Mouse (Mus musculus): ENCODE results near the gene Wnt3a. TPM values are rescaled to one million over a fixed set of nuclear protein-coding genes. Genes with fewer than 3 reads are reported as not detected.

Wnt3a gene
- polyA plus RNA-seq, 1 experiment: not detected

DNA sequence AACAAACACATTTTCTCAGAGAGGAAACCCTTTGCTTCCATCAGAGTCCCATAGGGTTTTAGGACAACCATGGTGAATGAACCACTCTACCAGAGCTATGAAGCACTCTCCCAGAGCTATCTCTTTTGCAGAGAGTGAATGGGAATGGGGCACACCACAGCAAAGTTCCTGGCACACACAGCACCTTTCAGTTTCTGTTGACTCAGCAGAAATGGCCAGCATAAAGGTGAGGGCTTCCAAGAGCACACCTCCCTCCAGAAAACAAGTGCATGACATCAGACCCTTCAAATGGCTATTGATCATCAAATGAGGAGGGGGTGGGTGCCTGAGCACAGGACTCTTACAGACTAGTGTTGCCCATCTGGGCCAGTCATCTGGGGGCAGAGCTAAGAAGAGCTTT lies 28.2 kb downstream of the Wnt3a start:
- Histone ChIP-seq H3K36me3 (ENCODE audit: control insufficient read depth, insufficient read depth, low read length) (no peaks in the 10 kb centered on the region), H3K4me3 (ENCODE audit: low read depth, low read length) (no peak overlapping the region), H3K4me1 (ENCODE audit: control insufficient read depth, insufficient read depth, insufficient read length, low read length) (peaks cover 16% of the 10 kb centered on the region), H3K27me3 (ENCODE audit: control insufficient read depth, insufficient read depth, low read length) (peaks cover 16% of the 10 kb centered on the region), H3K27ac (ENCODE audit: insufficient read depth, low read depth, low read length) (no peak overlapping the region)
- TF ChIP-seq POLR2A (IDR thresholded peaks at IDR 0.05; ENCODE audit: low read depth, low read length) (no peak), CTCF (IDR thresholded peaks at IDR 0.05; ENCODE audit: extremely low read depth, insufficient read length, insufficient replicate concordance, low read depth, low read length) (no peak)

DNA sequence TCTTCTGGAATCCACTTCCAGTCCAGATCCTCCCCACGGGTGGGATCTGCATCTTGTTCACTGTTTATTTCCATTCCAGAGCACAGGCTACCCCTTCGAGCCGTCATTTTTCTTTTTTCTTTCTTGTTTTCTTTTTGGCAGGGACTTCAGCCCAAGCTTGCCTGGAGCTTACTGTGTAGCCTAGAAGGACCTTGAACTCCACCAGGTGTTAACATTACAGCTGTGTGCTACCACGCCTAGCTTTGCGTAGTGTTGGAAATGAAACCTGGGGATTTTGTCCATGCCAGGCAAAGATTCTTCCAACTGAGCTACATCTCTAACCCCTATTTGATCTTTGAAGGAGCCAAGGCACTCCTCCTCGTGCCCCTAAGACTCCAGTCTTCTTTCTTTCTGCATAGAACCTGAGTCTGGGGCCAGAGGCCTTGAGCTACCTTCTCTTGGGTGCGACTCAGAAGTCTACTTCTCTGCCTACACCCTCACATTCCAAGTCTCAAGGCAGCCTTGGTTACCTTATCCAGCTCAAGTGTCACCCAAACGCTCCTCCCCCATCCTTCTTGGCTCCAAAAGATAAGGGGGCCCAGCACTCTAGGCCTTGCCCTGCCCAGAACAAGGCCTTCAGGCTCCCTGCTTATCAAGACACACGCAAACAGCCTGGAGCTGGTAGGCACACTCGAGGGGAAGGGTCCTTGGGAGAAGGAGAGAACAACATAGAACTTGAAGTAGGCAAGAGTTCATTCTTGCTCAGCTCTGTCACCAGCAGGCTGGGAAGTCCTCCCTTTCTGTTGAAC lies 29.7 kb downstream of the Wnt3a start:
- TF ChIP-seq POLR2A (IDR thresholded peaks at IDR 0.05; ENCODE audit: low read depth, low read length) (no peak), CTCF (IDR thresholded peaks at IDR 0.05; ENCODE audit: extremely low read depth, insufficient read length, insufficient replicate concordance, low read depth, low read length) (no peak)
- 29% methylated on average over 10 of the region's 10 CpGs for WGBS
- peaks cover 16% of the 10 kb centered on the region for H3K4me1 ChIP-seq (ENCODE audit: control insufficient read depth, insufficient read depth, insufficient read length, low read length)
- H3K36me3 ChIP-seq (ENCODE audit: control insufficient read depth, insufficient read depth, low read length): no peaks in the 10 kb centered on the region
- H3K27me3 ChIP-seq (ENCODE audit: control insufficient read depth, insufficient read depth, low read length): peaks cover 16% of the 10 kb centered on the region
- H3K4me3 ChIP-seq (ENCODE audit: low read depth, low read length): no peak overlapping the region
- no peak overlapping the region for H3K27ac ChIP-seq (ENCODE audit: insufficient read depth, low read depth, low read length)

DNA sequence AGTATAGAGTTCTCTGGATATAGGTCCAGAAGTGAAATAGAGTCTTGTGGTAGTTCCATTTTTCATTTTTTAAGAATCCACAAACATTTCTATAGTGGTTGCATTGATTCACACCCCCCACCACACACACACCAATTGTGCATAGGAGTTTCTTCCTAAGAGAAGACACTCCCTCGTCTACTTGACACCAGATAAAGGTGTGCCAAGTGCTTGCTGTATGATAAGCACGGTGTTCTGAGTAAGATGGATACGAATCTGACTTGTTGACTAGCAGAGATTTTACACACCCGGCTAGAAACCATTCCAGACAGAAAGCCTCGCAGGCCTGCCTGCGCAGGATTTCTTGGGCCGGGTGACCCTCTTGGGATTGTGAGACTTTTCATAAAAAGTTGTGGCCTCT lies 30.9 kb downstream of the Wnt3a start:
- 62% methylated on average over 7 of the region's 7 CpGs for WGBS
- Histone ChIP-seq H3K27ac (ENCODE audit: insufficient read depth, low read depth, low read length) (no peak overlapping the region), H3K27me3 (ENCODE audit: control insufficient read depth, insufficient read depth, low read length) (peaks cover 12% of the 10 kb centered on the region), H3K36me3 (ENCODE audit: control insufficient read depth, insufficient read depth, low read length) (no peaks in the 10 kb centered on the region), H3K4me3 (ENCODE audit: low read depth, low read length) (no peak overlapping the region), H3K4me1 (ENCODE audit: control insufficient read depth, insufficient read depth, insufficient read length, low read length) (peaks cover 16% of the 10 kb centered on the region)
- TF ChIP-seq CTCF (IDR thresholded peaks at IDR 0.05; ENCODE audit: extremely low read depth, insufficient read length, insufficient replicate concordance, low read depth, low read length): no peak
- TF ChIP-seq POLR2A (IDR thresholded peaks at IDR 0.05; ENCODE audit: low read depth, low read length): no peak

DNA sequence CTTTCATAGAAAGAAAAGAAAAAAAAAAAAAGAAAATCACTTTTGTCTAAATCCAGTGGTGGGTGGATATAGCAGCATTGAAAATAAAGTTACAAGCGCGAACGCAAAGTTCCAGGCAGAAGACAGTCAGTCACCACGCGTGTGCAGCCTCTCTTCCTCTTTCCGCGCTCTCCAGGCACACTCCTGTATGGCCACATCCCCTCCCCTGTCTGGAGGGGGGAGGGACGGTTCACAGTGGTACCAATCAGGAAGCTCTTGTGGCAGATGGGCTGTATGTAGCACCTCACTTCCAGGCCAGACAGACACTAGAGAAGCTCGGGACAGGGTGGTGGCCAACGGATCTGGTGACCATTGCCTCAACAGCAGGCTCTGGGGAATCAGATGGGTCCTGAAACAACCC lies 42.5 kb downstream of the Wnt3a start:
- 51% methylated on average over 10 of the region's 10 CpGs for WGBS
- Histone ChIP-seq H3K27ac (ENCODE audit: insufficient read depth, low read depth, low read length) (no peak overlapping the region), H3K36me3 (ENCODE audit: control insufficient read depth, insufficient read depth, low read length) (no peaks in the 10 kb centered on the region), H3K4me1 (ENCODE audit: control insufficient read depth, insufficient read depth, insufficient read length, low read length) (no peaks in the 10 kb centered on the region), H3K4me3 (ENCODE audit: low read depth, low read length) (no peak overlapping the region), H3K27me3 (ENCODE audit: control insufficient read depth, insufficient read depth, low read length) (peaks cover 10% of the 10 kb centered on the region; the same call in 1 of the 2 replicates)
- TF ChIP-seq POLR2A (IDR thresholded peaks at IDR 0.05; ENCODE audit: low read depth, low read length): no peak
- TF ChIP-seq CTCF (IDR thresholded peaks at IDR 0.05; ENCODE audit: extremely low read depth, insufficient read length, insufficient replicate concordance, low read depth, low read length): no peak

DNA sequence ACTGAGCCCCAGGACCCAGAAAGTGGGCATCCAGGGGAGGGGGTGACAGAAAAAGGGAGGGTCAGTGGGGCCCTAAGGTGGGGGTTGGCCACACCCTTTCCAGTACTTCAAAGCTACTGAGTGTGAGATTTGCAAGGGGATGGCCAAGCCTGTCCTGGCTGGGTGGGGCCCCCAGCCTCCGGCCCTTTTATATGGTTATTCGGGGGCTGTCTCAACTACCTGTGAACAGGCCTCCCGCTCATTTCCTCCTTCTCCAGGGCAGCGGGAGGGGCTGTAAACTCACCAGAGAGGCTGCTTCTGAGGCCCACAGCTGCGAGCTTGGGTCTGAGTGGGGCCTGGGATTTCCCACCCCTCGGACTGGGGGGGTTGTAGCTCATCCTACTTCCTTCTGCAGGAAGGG lies 46.7 kb downstream of the Wnt3a start:
- Histone ChIP-seq H3K4me1 (ENCODE audit: control insufficient read depth, insufficient read depth, insufficient read length, low read length) (no peaks in the 10 kb centered on the region), H3K36me3 (ENCODE audit: control insufficient read depth, insufficient read depth, low read length) (no peaks in the 10 kb centered on the region), H3K4me3 (ENCODE audit: low read depth, low read length) (no peak overlapping the region), H3K27me3 (ENCODE audit: control insufficient read depth, insufficient read depth, low read length) (peaks cover 8% of the 10 kb centered on the region; the same call in 1 of the 2 replicates), H3K27ac (ENCODE audit: insufficient read depth, low read depth, low read length) (no peak overlapping the region)
- 26% methylated on average over 6 of the region's 6 CpGs for WGBS
- TF ChIP-seq CTCF (IDR thresholded peaks at IDR 0.05; ENCODE audit: extremely low read depth, insufficient read length, insufficient replicate concordance, low read depth, low read length): no peak
- no peak for TF ChIP-seq POLR2A (IDR thresholded peaks at IDR 0.05; ENCODE audit: low read depth, low read length)

DNA sequence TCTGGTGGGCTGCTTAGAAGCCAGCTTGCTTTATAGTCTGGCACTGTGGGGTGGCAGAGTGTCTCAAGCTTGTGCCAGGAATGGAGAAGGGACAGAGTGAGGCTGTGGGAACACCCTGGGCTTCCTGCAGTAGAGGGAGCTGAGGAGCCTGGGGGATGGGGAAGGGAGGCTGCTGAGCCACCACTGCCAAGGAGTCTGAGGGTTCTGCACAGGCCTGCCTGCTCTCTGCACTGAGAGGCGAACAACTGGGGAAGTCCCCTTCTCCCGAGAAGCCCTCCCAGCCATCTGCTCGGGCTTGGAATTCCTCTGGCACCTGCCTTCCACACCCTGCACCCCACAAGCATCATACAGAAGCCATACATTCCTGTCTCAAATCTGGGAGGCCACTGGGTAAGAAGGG lies 48.7 kb downstream of the Wnt3a start:
- H3K27ac ChIP-seq (ENCODE audit: insufficient read depth, low read depth, low read length): no peak overlapping the region
- WGBS: 29% methylated on average over 3 of the region's 3 CpGs
- H3K36me3 ChIP-seq (ENCODE audit: control insufficient read depth, insufficient read depth, low read length): no peaks in the 10 kb centered on the region
- H3K4me3 ChIP-seq (ENCODE audit: low read depth, low read length): no peak overlapping the region
- H3K27me3 ChIP-seq (ENCODE audit: control insufficient read depth, insufficient read depth, low read length): peaks cover 4% of the 10 kb centered on the region; the same call in 1 of the 2 replicates
- no peak for TF ChIP-seq POLR2A (IDR thresholded peaks at IDR 0.05; ENCODE audit: low read depth, low read length)
- no peak for TF ChIP-seq CTCF (IDR thresholded peaks at IDR 0.05; ENCODE audit: extremely low read depth, insufficient read length, insufficient replicate concordance, low read depth, low read length)
- no peaks in the 10 kb centered on the region for H3K4me1 ChIP-seq (ENCODE audit: control insufficient read depth, insufficient read depth, insufficient read length, low read length)

DNA sequence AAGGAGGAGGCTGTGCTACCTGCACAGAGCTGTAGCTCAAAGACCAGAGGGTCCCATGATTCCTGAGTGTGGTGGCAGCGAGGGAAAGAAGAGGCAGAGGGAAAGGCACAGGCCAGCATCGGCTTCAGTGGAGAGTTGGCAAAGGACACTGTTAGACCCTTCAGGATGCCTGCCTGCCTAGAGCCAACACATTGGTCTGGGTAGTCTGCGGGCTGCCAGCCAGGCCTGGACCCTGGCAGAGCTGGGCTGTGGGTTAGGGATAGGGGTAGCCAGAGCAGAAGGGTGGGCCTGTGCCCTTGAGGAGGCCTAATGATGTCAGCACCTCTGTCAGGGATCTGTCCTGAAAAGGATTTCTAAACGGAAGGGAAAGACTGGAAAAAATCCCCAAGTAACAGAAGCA lies 50.8 kb downstream of the Wnt3a start:
- H3K27ac ChIP-seq (ENCODE audit: insufficient read depth, low read depth, low read length): no peak overlapping the region
- no peaks in the 10 kb centered on the region for H3K4me1 ChIP-seq (ENCODE audit: control insufficient read depth, insufficient read depth, insufficient read length, low read length)
- H3K36me3 ChIP-seq (ENCODE audit: control insufficient read depth, insufficient read depth, low read length): no peaks in the 10 kb centered on the region
- WGBS: 82% methylated on average over 4 of the region's 4 CpGs
- no peak for TF ChIP-seq CTCF (IDR thresholded peaks at IDR 0.05; ENCODE audit: extremely low read depth, insufficient read length, insufficient replicate concordance, low read depth, low read length)
- TF ChIP-seq POLR2A (IDR thresholded peaks at IDR 0.05; ENCODE audit: low read depth, low read length): no peak
- peaks cover 4% of the 10 kb centered on the region for H3K27me3 ChIP-seq (ENCODE audit: control insufficient read depth, insufficient read depth, low read length)
- H3K4me3 ChIP-seq (ENCODE audit: low read depth, low read length): no peak overlapping the region

Measured in small intestine, adult 2 months (tissue).